Mouse (Mus musculus): ENCODE data around the gene Wrap53.

Wrap53 gene

GRCm38 (mm10) chr11:69601768-69602167 lies 21.7 kb upstream of the Wrap53 start:
- DNase-seq (ENCODE audit: low spot score in 2 of 2) = no peak

GRCm38 (mm10) chr11:69600098-69600497 lies 20.0 kb upstream of the Wrap53 start:
- no peak for DNase-seq (ENCODE audit: low spot score in 2 of 2)

DNA sequence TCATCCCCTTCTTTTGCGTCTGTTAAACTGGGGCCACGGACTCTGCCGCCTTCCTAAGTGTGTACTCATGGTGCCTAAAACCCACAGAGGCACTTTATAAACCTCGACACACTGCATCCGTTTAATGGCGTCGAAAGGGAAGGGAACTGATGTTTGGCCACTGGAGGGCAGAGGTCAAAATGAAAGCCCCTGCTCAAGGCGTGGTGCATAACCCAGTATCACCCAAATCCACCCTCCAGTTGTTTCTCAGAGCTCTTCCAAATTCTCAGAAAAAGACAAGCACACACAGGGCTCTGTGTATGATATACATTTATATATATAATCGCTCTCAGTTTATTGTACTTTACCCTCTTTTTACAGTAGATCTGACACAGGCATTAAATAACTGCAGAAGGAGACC lies 19.4 kb upstream of the Wrap53 start:
- DNase-seq (ENCODE audit: low spot score in 2 of 2) = no peak

DNA sequence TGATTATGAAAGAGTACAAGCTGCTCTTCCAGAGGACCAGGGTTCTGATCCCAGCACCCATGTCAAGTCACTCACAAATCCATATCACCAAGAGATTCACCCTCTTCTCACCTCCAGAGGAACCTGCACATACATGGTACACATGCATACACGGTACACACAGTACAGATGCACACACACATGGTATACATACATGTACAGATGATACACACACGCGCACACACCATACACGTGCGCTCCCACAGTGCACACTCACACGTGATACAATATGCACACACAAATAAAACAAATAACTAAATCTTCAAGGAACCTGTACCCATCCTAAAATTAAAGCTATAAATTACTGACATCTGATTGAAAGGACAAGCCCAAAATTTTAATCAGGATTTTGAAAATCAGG lies 14.8 kb upstream of the Wrap53 start:
- no peak for DNase-seq (ENCODE audit: low spot score in 2 of 2)

- no peak for DNase-seq (ENCODE audit: low spot score in 2 of 2)
These were observed 12.7 kb upstream of the Wrap53 start for GRCm38 (mm10) chr11:69592799-69593198.

DNA sequence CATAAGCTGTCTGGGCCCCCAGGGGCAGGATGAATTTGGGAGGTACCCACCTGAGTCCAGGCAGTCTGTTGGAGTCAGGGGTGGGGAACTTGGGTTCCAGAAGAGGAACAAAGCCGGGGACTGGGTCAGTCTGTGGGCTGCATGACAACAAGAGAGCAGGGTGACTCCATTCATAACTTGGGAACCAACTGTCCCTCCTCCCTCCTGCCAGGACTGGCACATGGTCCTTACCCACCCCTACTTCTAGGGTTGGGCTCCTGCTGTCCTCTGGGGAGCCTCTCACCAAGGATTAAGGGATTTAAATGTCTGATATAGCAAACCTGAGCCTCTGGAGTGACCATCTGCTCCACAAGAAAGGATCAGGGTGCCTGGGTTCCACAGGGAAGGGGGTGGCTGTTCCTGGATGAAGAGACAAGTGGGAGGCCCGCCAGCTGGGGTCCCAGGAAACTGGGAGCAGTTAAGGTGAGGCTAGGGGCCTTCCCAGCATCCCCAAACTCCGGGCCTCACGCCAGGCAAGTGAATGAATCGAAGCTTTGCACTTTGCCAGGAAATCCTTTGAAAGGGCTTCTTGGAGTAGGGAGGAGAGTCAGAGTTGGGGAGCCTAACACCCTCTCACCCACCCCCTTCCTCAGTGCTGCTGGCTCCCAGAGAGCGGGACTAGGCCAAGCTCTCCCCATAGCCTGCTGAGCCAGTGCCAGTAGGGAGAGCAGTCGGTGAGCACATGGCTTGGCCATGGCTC lies 12.0 kb upstream of the Wrap53 start:
- DNase-seq (ENCODE audit: low spot score in 2 of 2) = no peak

DNA sequence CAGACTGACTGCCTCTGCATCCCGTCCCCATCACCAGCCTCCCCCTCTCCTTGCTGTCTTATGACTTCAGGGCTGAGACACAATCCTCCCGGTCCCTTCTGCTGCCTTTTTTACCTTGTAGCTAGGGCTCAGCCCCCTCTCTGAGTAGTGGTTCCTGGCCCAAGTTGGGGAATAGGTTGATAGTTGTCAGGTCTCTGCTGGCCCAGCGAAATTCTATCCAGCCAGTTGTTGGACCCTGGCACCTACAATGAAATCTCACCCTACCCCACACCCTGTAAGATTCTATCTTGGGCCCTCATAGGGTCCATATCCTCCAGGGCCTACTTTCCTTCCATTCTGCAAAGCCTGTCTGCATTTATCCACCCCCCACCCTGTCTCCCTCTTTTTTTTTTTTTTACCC lies 11.4 kb upstream of the Wrap53 start:
- no peak for DNase-seq (ENCODE audit: low spot score in 2 of 2)

DNA sequence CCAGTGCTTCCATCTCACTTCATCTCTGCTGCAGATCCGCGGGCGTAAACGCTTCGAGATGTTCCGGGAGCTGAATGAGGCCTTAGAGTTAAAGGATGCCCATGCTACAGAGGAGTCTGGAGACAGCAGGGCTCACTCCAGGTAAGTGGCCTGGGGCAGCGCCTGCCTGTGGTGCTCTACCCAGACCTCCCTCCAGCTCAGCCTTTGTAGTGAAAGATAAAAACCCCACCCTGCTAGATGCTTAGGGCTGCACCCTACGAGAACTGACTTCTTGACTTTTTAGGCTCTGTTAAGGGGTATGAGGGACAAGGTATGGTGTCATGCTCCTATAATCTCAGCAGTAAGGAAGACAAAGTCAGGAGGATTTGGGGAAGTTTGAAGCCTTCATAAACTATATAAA lies 10.6 kb upstream of the Wrap53 start:
- no peak for DNase-seq (ENCODE audit: low spot score in 2 of 2)

- no peak for DNase-seq (ENCODE audit: low spot score in 2 of 2)
These were observed 9.3 kb upstream of the Wrap53 start for GRCm38 (mm10) chr11:69589207-69589834.

DNA sequence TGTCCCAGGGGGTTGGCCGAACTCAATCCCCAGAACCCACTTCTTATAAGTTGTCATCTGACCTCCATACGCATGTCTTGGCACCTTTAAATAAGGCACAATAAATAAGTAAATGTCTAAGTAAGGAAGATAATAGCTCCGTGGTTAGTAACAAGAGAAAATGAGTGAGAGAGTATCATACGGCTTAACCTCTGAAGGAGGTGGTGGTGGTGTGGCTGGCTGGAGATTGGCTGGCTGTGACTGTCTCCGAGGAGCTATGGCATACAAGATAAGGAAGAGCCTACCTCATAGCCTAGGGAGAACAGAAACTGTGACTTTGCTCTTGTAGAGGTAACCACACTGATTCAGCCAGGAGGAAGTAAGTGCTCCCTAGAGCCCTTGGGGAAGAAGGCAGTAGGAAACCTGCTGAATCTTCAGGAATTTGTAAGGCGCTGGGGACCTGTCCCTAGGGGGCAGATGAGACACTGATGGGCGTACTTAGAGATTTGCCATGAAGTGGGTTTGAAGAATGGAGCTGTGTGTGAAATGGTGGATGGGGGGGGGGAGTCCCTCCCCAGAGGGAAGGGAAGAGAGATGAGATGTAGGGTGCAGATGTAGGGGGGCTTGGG lies 5.8 kb upstream of the Wrap53 start:
- no peak for DNase-seq (ENCODE audit: low spot score in 2 of 2)

DNA sequence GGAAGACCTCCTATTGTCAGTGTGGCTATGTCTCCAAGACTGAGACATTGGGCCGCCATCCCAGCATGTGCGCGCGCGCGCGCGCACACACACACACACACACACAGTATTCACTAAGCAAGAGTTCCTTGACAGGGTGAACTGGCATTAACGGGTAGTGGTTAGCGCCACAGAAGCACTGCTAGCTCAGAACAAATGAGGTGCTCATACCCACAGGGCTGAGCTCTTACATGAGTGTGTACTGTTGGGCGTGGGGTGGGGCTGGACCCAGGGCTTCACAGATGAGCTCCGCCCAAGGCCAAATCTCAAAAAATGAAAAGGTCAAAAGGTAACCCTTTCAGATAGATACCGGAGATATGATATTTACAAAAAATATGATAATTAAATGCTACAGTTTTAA lies 4.9 kb upstream of the Wrap53 start:
- no peak for DNase-seq (ENCODE audit: low spot score in 2 of 2)

DNA sequence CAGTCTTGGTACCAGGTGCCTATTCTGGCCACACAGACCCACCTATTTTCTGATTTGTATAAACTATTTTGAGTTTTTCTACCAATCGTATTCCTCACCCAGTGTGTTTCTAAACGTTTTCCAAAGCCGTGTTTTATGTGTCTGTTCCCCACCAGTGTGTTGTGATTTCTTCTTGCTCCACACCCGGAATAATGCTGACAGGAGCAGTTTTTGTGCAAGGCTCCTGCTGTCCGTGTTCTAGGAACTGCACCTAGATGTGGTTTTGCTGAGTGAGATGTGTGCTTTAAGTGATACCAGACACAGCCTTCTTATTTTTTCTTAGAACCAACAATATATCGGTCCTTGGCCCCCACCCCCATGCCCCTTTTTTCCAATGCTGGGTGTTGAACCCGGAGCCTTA lies 4.0 kb upstream of the Wrap53 start:
- DNase-seq (ENCODE audit: low spot score in 2 of 2) = no peak

DNA sequence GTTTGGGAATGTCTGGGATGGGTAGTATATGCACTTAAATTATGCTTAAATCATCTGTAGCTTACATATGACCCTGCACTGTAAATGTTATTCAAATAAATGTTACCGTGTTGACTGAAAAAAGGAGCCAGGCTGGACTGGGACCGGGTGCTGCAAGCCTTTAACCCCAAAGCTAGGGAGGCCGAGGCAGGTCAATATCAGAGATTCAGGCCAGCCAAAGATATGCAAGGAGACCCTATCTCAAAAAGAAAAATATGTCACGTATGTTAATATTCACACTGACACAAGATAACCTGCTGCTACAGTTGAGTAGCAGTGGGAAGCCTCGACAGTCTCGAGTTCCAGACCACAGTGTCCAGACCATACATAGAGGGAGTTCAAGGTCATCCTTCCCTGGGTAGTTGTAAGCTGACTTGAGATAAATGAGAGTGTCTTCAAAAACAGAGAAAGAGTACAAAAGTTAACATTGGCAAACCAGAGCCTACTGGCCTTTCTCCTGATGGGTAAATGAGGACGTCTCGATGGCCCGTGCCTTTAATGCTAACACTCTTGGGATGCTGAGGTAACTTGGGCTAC lies 2.3 kb upstream of the Wrap53 start:
- DNase-seq (ENCODE audit: low spot score in 2 of 2) = no peak

- DNase-seq (ENCODE audit: low spot score in 2 of 2) = no peak
These were observed 1.8 kb upstream of the Wrap53 start for GRCm38 (mm10) chr11:69581814-69582213.

GRCm38 (mm10) chr11:69581147-69581688 lies 1.2 kb upstream of the Wrap53 start:
- peak; percentile 76 to 89 for DNase-seq (ENCODE audit: low spot score in 2 of 2)

GRCm38 (mm10) chr11:69580572-69581146 lies 604 bp upstream of the Wrap53 start:
- DNase-seq (ENCODE audit: low spot score in 2 of 2) = peak in 1 of 2 experiments; percentile 21

- peak; percentile 92 to 95 for DNase-seq (ENCODE audit: low spot score in 2 of 2)
These were observed 682 bp downstream of the Wrap53 start for GRCm38 (mm10) chr11:69579128-69580017.

DNA sequence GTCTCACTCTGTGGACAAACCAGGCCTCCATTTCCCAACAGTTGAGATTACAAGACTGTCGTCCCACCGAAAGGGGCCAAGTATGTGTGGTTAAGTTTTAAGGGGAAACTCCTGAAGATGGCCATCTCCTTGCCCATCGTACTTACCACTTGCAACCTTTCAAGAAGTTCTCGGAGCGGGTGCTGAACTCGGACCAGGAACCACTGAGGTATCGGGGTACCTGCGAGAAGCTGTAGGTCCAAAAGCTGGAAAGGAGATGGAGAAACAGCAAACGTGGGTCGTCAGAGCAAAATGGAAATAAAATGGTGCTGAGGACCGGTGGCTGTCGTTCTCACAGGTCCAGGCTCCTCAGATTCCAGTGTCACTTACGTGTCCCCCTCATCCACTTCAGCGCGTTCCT lies 1.8 kb downstream of the Wrap53 start:
- DNase-seq (ENCODE audit: low spot score in 2 of 2) = no peak

GRCm38 (mm10) chr11:69576307-69576706 lies 3.7 kb downstream of the Wrap53 start:
- no peak for DNase-seq (ENCODE audit: low spot score in 2 of 2)

GRCm38 (mm10) chr11:69575220-69575619 lies 4.8 kb downstream of the Wrap53 start:
- DNase-seq (ENCODE audit: low spot score in 2 of 2) = no peak

- no peak for DNase-seq (ENCODE audit: low spot score in 2 of 2)
These were observed 14.9 kb downstream of the Wrap53 start for GRCm38 (mm10) chr11:69565131-69565530.
